Mouse (Mus musculus): ENCODE data around the gene Fbxw9.

The Fbxw9 gene

GRCm38 (mm10) chr8:85059879-85060616, at the start of gene Fbxw9:
Gene Fbxw9, plus strand, starts transcription at chr8:85060055.
- POLR2A ChIA-PET, result interaction anchor here (0.5 to 13.9 kb wide), 44 partner anchors 8 to 1701 kb away, joined by 3 to 338 read pairs (median 5); partner anchors contain the start of genes Dhps (in 4 of the 4), Tnpo2 (in 4 of the 4), Man2b1 (in 3 of the 4) and Trir (in 3 of the 4)

GRCm38 (mm10) chr8:85011242-85011641, 48.6 kb upstream of the Fbxw9 start:
- ChIA-PET POLR2A (interaction anchor here in 1 of 4 experiments (2.1 to 6.3 kb wide), 3 partner anchors 25 to 61 kb away, joined by 5 to 41 read pairs (median 24); partner anchors contain the start of genes Dhps, Junb and Tnpo2), CTCF (no interaction called here)

More at GRCm38 (mm10) chr8:85059879-85060616, at the start of gene Fbxw9:
- CTCF ChIA-PET, result interaction anchor here (0.6 to 1.7 kb wide), 9 partner anchors 12 to 336 kb away, joined by 3 to 12 read pairs (median 4); partner anchors contain the start of genes Tnpo2 (in 2 of the 4) and Dhps (in 1 of the 4)

- CTCF ChIA-PET, result interaction anchor here (0.5 to 1.9 kb wide), 49 partner anchors 8 to 515 kb away, joined by 3 to 14 read pairs (median 4); partner anchors contain the start of genes Hook2 (in 3 of the 4), Dhps (in 2 of the 4), Trir (in 2 of the 4) and Asna1 (in 1 of the 4)
Observed at GRCm38 (mm10) chr8:85013230-85013840, 46.5 kb upstream of the Fbxw9 start.

GRCm38 (mm10) chr8:85014431-85014830, 45.4 kb upstream of the Fbxw9 start, which contains the start of gene Best2:
Gene Best2, minus strand, starts transcription at chr8:85014531.
- CTCF ChIA-PET, result interaction anchor here (0.6 to 1.9 kb wide), 8 partner anchors 10 to 479 kb away, joined by 3 to 9 read pairs (median 4); partner anchors contain the start of gene Trir (in 1 of the 4)

More at GRCm38 (mm10) chr8:85013230-85013840, 46.5 kb upstream of the Fbxw9 start:
- POLR2A ChIA-PET, result interaction anchor here (0.5 to 21.2 kb wide), 58 partner anchors 8 to 190 kb away, joined by 3 to 488 read pairs (median 4); partner anchors contain the start of genes Dhps (in 3 of the 4), Junb (in 3 of the 4), Tnpo2 (in 3 of the 4) and Trir (in 3 of the 4)

GRCm38 (mm10) chr8:85016724-85017123, 43.1 kb upstream of the Fbxw9 start:
- ChIA-PET POLR2A (interaction anchor here (0.6 to 21.2 kb wide), 54 partner anchors 9 to 1866 kb away, joined by 3 to 488 read pairs (median 5); partner anchors contain the start of genes Trir (in 4 of the 4), Asna1 (in 2 of the 4), Dhps (in 2 of the 4) and Junb (in 2 of the 4)), CTCF (interaction anchor here (0.6 to 3.4 kb wide), 17 partner anchors 9 to 1569 kb away, joined by 3 to 17 read pairs (median 5); no protein-coding TSS in a partner anchor)

More at GRCm38 (mm10) chr8:85014431-85014830, 45.4 kb upstream of the Fbxw9 start, which contains the start of gene Best2:
- POLR2A ChIA-PET, result interaction anchor here in 3 of 4 experiments (0.6 to 21.2 kb wide), 16 partner anchors 9 to 70 kb away, joined by 3 to 488 read pairs (median 13); partner anchors contain the start of genes Asna1 (in 2 of the 3), Dhps (in 2 of the 3), Junb (in 2 of the 3) and Tnpo2 (in 2 of the 3)

- POLR2A ChIA-PET, result interaction anchor here (0.6 to 21.2 kb wide), 50 partner anchors 9 to 1866 kb away, joined by 3 to 488 read pairs (median 5); partner anchors contain the start of genes Trir (in 4 of the 4), Asna1 (in 2 of the 4), Dhps (in 2 of the 4) and Junb (in 2 of the 4)
- CTCF ChIA-PET, result interaction anchor here (0.6 to 3.4 kb wide), 18 partner anchors 8 to 1568 kb away, joined by 3 to 17 read pairs (median 4); no protein-coding TSS in a partner anchor
Observed at GRCm38 (mm10) chr8:85017209-85017608, 42.6 kb upstream of the Fbxw9 start.

- POLR2A ChIA-PET, result interaction anchor here in 3 of 4 experiments (0.6 to 21.2 kb wide), 24 partner anchors 8 to 175 kb away, joined by 3 to 488 read pairs (median 4); partner anchors contain the start of genes Tnpo2 (in 3 of the 3), Calr (in 1 of the 3), Dhps (in 1 of the 3) and Junb (in 1 of the 3)
- CTCF ChIA-PET, result interaction anchor here (0.7 to 1.6 kb wide), 8 partner anchors 8 to 55 kb away, joined by 3 to 10 read pairs (median 4); no protein-coding TSS in a partner anchor
Observed at GRCm38 (mm10) chr8:85021514-85022055, 38.3 kb upstream of the Fbxw9 start.

- POLR2A ChIA-PET, result interaction anchor here in 3 of 4 experiments (0.5 to 21.2 kb wide), 21 partner anchors 8 to 270 kb away, joined by 3 to 488 read pairs (median 6); partner anchors contain the start of genes Best2 (in 2 of the 3), Dhps (in 2 of the 3), Tnpo2 (in 2 of the 3) and Calr (in 1 of the 3)
- CTCF ChIA-PET, result interaction anchor here in 2 of 4 experiments (0.9 to 1.4 kb wide), 5 partner anchors 10 to 56 kb away, joined by 3 read pairs; partner anchors contain the start of gene Best2 (in 1 of the 2)
Observed at GRCm38 (mm10) chr8:85023846-85024245, 36.0 kb upstream of the Fbxw9 start.

- POLR2A ChIA-PET, result interaction anchor here (0.6 to 21.2 kb wide), 61 partner anchors 9 to 376 kb away, joined by 3 to 488 read pairs (median 6); partner anchors contain the start of genes Tnpo2 (in 4 of the 4), Dhps (in 3 of the 4), Hook2 (in 3 of the 4) and Junb (in 3 of the 4)
- CTCF ChIA-PET, result interaction anchor here in 2 of 4 experiments (0.5 to 2.1 kb wide), 6 partner anchors 9 to 51 kb away, joined by 3 to 16 read pairs (median 3); partner anchors contain the start of gene Tnpo2 (in 1 of the 2)
Observed at GRCm38 (mm10) chr8:85025098-85025932, 34.5 kb upstream of the Fbxw9 start, which contains the start of gene Asna1. Gene Asna1, minus strand, starts transcription at chr8:85025281.

GRCm38 (mm10) chr8:85026670-85027515, 33.0 kb upstream of the Fbxw9 start, which contains the start of gene Trir:
Gene Trir, plus strand, starts transcription at chr8:85026823.
- CTCF ChIA-PET, result interaction anchor here in 3 of 4 experiments (0.9 to 2.1 kb wide), 10 partner anchors 13 to 124 kb away, joined by 3 to 16 read pairs (median 4); partner anchors contain the start of gene Best2 (in 1 of the 3)
- POLR2A ChIA-PET, result interaction anchor here (0.5 to 21.2 kb wide), 96 partner anchors 8 to 542 kb away, joined by 3 to 488 read pairs (median 5); partner anchors contain the start of genes Dhps (in 4 of the 4), Hook2 (in 3 of the 4), Junb (in 3 of the 4) and Man2b1 (in 3 of the 4)

- ChIA-PET POLR2A (interaction anchor here (0.6 to 21.2 kb wide), 34 partner anchors 9 to 445 kb away, joined by 3 to 488 read pairs (median 14); partner anchors contain the start of genes Tnpo2 (in 4 of the 4), Junb (in 3 of the 4), Best2 (in 2 of the 4) and Calr (in 2 of the 4)), CTCF (interaction anchor here in 1 of 4 experiments (1.3 to 1.5 kb wide), 2 partner anchors 14 to 52 kb away, joined by 4 to 9 read pairs; partner anchors contain the start of gene Best2)
Observed at GRCm38 (mm10) chr8:85027516-85027855, 32.4 kb upstream of the Fbxw9 start.

GRCm38 (mm10) chr8:85027922-85028321, 31.9 kb upstream of the Fbxw9 start:
- CTCF ChIA-PET, result no interaction called here
- POLR2A ChIA-PET, result interaction anchor here (0.6 to 21.2 kb wide), 13 partner anchors 9 to 52 kb away, joined by 3 to 488 read pairs (median 9); partner anchors contain the start of genes Tnpo2 (in 4 of the 4), Best2 (in 2 of the 4) and Dhps (in 1 of the 4)

- POLR2A ChIA-PET, result interaction anchor here in 3 of 4 experiments (0.6 to 21.2 kb wide), 21 partner anchors 8 to 126 kb away, joined by 3 to 488 read pairs (median 3); partner anchors contain the start of genes Dhps (in 3 of the 3), Best2 (in 2 of the 3), Tnpo2 (in 2 of the 3) and Wdr83os (in 2 of the 3)
- CTCF ChIA-PET, result interaction anchor here in 1 of 4 experiments (1.0 kb wide), 1 partner anchor 16 kb away, joined by 3 read pairs; no protein-coding TSS in a partner anchor
Observed at GRCm38 (mm10) chr8:85029271-85029670, 30.6 kb upstream of the Fbxw9 start.
